ENCODE assay signal across 9 mouse cellular contexts in the genomic region with DNA sequence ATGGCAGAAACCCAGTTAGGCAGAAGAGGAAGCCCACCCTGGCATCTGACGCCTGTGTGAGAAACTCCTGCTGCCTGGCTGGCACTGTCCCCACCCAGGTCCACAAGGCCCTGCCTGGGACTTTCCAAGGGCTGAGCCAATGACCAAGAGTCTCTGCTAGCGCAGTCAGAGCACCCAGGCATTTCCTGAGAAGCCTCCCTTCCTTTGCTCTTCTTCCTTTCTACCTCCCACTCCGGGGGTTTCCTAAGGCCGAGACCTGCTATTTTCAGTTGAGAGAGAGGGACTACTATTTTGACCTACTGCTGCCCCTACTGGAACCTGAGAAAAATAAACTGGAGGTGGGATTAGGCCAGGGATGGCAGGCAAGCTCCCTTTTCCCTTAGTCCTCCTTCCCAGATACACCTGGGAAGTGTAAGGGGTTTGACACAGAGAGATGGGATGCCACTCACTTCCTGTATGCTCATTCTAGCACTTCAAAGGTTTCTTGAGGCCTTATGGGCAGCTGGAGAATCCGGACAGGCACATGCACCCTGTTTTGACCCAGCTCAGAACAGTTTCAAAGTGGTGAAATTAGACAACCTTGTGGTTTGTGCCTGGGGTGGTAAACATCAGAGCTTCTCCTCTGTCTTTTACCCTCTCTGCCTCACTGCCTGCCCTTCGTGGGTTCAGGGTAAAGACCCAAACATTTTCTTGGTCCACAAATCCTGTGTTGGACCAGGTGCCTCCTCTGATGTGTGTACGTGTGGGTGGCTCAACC. TPM values are rescaled to one million over a fixed set of nuclear protein-coding genes. Genes with fewer than 3 reads are reported as not detected.
DNase-seq lines count a peak whose midpoint lies in the region; ATAC-seq and TF ChIP-seq lines count a peak whose summit lies in the region.
"Had no signal": no experiment of that assay in that cellular context is flagged by ENCODE, and none has a peak within 500 bp of the region (broad histone marks: within the 10 kb centered on the region; RNA-seq: fewer than 3 reads in every experiment).

No protein-coding gene starts in this region.

- no peak for TF ChIP-seq CTCF in lung, adult 2 months (IDR thresholded peaks at IDR 0.05; ENCODE audit: insufficient read depth, low read length)

- H3K27me3 ChIP-seq in embryonic facial prominence, embryonic 11.5 days (ENCODE audit: control insufficient read depth, insufficient read depth, low read length), result no peaks in the 10 kb centered on the region
- no peaks in the 10 kb centered on the region for H3K27me3 ChIP-seq in intestine, embryonic 16.5 days (replicated peaks; ENCODE audit: control insufficient read depth, insufficient read depth, low read length)
- H3K27me3 ChIP-seq in stomach, embryonic 15.5 days (replicated peaks), result no peaks in the 10 kb centered on the region
- 0 out of 2 replicates have a peak, but pooled peaks cover 5% of the 10 kb centered on the region for H3K27me3 ChIP-seq in forebrain, embryonic 13.5 days

- H3K4me2 ChIP-seq in embryonic facial prominence, embryonic 11.5 days (ENCODE audit: low read depth, low read length), result no peak overlapping the region
- peak overlapping the region; percentile 9; the same call in 1 of the 2 replicates for H3K4me2 ChIP-seq in intestine, embryonic 16.5 days (ENCODE audit: low read depth, low read length)
- peak overlapping the region; percentile 34; the same call in 1 of the 2 replicates for H3K4me2 ChIP-seq in stomach, embryonic 15.5 days
- no peak overlapping the region for H3K4me2 ChIP-seq in forebrain, embryonic 13.5 days

- ATAC-seq in embryonic facial prominence, embryonic 11.5 days (replicated peaks; ENCODE audit: insufficient number of reproducible peaks, low FRiP score, low TSS enrichment, low read depth), result no peak
- ATAC-seq in intestine, embryonic 16.5 days, result peak; percentile 73
- ATAC-seq in stomach, embryonic 15.5 days (ENCODE audit: insufficient read depth, low FRiP score, low read depth), result peak; percentile 59
- no peak for ATAC-seq in forebrain, embryonic 13.5 days

- no peaks in the 10 kb centered on the region for H3K9me3 ChIP-seq in embryonic facial prominence, embryonic 11.5 days (replicated peaks; ENCODE audit: control insufficient read depth, low read length)
- H3K9me3 ChIP-seq in intestine, embryonic 16.5 days (ENCODE audit: control insufficient read depth, low read length), result no peaks in the 10 kb centered on the region
- H3K9me3 ChIP-seq in stomach, embryonic 15.5 days, result no peaks in the 10 kb centered on the region
- H3K9me3 ChIP-seq in forebrain, embryonic 13.5 days (replicated peaks), result no peaks in the 10 kb centered on the region

- no peak overlapping the region for H3K9ac ChIP-seq in embryonic facial prominence, embryonic 11.5 days (replicated peaks; ENCODE audit: low read length)
- peak overlapping the region; percentile 48; the same call in 1 of the 2 replicates for H3K9ac ChIP-seq in intestine, embryonic 16.5 days (ENCODE audit: low read depth, low read length)
- H3K9ac ChIP-seq in stomach, embryonic 15.5 days, result no peak overlapping the region
- no peak overlapping the region for H3K9ac ChIP-seq in forebrain, embryonic 13.5 days

- H3K4me1 ChIP-seq in embryonic facial prominence, embryonic 11.5 days (ENCODE audit: control insufficient read depth, insufficient read depth, low read length), result no peaks in the 10 kb centered on the region; the same call in 1 of the 2 replicates
- peaks cover 20% of the 10 kb centered on the region for H3K4me1 ChIP-seq in intestine, embryonic 16.5 days (ENCODE audit: control insufficient read depth, insufficient read depth, low read length)
- peaks cover 4% of the 10 kb centered on the region for H3K4me1 ChIP-seq in lung, adult 2 months (ENCODE audit: control insufficient read depth, insufficient read depth, low read length)
- peaks cover 22% of the 10 kb centered on the region for H3K4me1 ChIP-seq in stomach, embryonic 15.5 days
- H3K4me1 ChIP-seq in forebrain, embryonic 13.5 days, result no peaks in the 10 kb centered on the region

- DNase-seq in gastrocnemius, postnatal 10 days, result peak; percentile 41
- DNase-seq in gastrocnemius, adult 8-10 months (ENCODE audit: low spot score in 2 of 2), result no peak
- peak; percentile 55 for DNase-seq in R1 (ENCODE audit: low read depth, low spot score)
- DNase-seq in embryonic facial prominence, embryonic 11.5 days (ENCODE audit: low spot score), result peak; percentile 26
- DNase-seq in lung, adult 2 months, result peak; percentile 53

- no peak overlapping the region for H3K4me3 ChIP-seq in embryonic facial prominence, embryonic 11.5 days (ENCODE audit: low read depth, low read length)
- no peak overlapping the region for H3K4me3 ChIP-seq in intestine, embryonic 16.5 days (ENCODE audit: low read length)
- peak overlapping the region; percentile 44 for H3K4me3 ChIP-seq in lung, adult 2 months (replicated peaks; ENCODE audit: extremely low read depth, low read depth, low read length)
- H3K4me3 ChIP-seq in stomach, embryonic 15.5 days (replicated peaks), result no peak overlapping the region
- H3K4me3 ChIP-seq in forebrain, embryonic 13.5 days, result no peak overlapping the region

- H3K36me3 ChIP-seq in embryonic facial prominence, embryonic 11.5 days (replicated peaks; ENCODE audit: control insufficient read depth, insufficient read depth, low read depth, low read length), result no peaks in the 10 kb centered on the region
- H3K36me3 ChIP-seq in intestine, embryonic 16.5 days (ENCODE audit: control insufficient read depth, insufficient read depth, low read length), result no peaks in the 10 kb centered on the region
- no peaks in the 10 kb centered on the region for H3K36me3 ChIP-seq in stomach, embryonic 15.5 days
- H3K36me3 ChIP-seq in forebrain, embryonic 13.5 days (ENCODE audit: poor library complexity, severe bottlenecking), result no peaks in the 10 kb centered on the region

- 35% methylated on average over 7 of the region's 7 CpGs for WGBS in embryonic facial prominence, embryonic 11.5 days
- 31% methylated on average over 7 of the region's 7 CpGs for WGBS in intestine, embryonic 16.5 days
- WGBS in lung, adult 2 months, result 24% methylated on average over 7 of the region's 7 CpGs
- WGBS in stomach, embryonic 15.5 days, result 29% methylated on average over 7 of the region's 7 CpGs
- WGBS in forebrain, embryonic 13.5 days, result 35% methylated on average over 7 of the region's 7 CpGs

- H3K27ac ChIP-seq in embryonic facial prominence, embryonic 11.5 days (replicated peaks; ENCODE audit: low read depth, low read length), result no peak overlapping the region
- peak overlapping the region; percentile 51 for H3K27ac ChIP-seq in intestine, embryonic 16.5 days (ENCODE audit: low read length)
- peak overlapping the region; percentile 54 for H3K27ac ChIP-seq in stomach, embryonic 15.5 days
- H3K27ac ChIP-seq in forebrain, embryonic 13.5 days, result no peak overlapping the region
- H3K27ac ChIP-seq: macrophage had no signal

- TF ChIP-seq POLR2A in lung, adult 2 months (IDR thresholded peaks at IDR 0.05; ENCODE audit: borderline replicate concordance, extremely low read depth, low read depth, low read length), result peak; percentile 20; the same call in 1 of the 2 replicates

RNA-seq across cellular contexts. Expression of gene Abhd16b, which starts 9.3 kb away (rescaled TPM):
- total RNA-seq in gastrocnemius, postnatal 10 days (2021), result not detected
- not detected for total RNA-seq in gastrocnemius, adult 8-10 months (2022)
- 0.11 and 0.15 TPM in 2 replicates for polyA plus RNA-seq in embryonic facial prominence, embryonic 11.5 days (2014; fragmentation: Nextera tagmentation; extraction: Ambion mirVana)
- 0.07 and 0.10 TPM in 2 replicates for polyA plus RNA-seq in intestine, embryonic 16.5 days (2015; fragmentation: Nextera tagmentation; extraction: Ambion mirVana)
- not detected in 2 replicates for polyA plus RNA-seq in lung, adult 2 months (2012; rRNA removed)
- 0.17 and 0.23 TPM in 2 replicates for polyA plus RNA-seq in stomach, embryonic 15.5 days (2015; fragmentation: Nextera tagmentation; extraction: Ambion mirVana)
- polyA plus RNA-seq in forebrain, embryonic 13.5 days (2015; fragmentation: Nextera tagmentation; extraction: Ambion mirVana), result 0.16 TPM in 1 of 2 replicates, not detected in the other
- polyA plus RNA-seq: macrophage had no signal

RNA-seq across cellular contexts. Expression of gene Tpd52l2, which starts 13.2 kb away (rescaled TPM):
- 10 to 100 TPM; 69.9 to 72.9 TPM for total RNA-seq in gastrocnemius, postnatal 10 days (2021)
- 10 to 100 TPM; 43.7 to 49.1 (median 45.8) TPM for total RNA-seq in gastrocnemius, adult 8-10 months (2022)
- 166 and 169 TPM in 2 replicates for polyA plus RNA-seq in embryonic facial prominence, embryonic 11.5 days (2014; fragmentation: Nextera tagmentation; extraction: Ambion mirVana)
- polyA plus RNA-seq in intestine, embryonic 16.5 days (2015; fragmentation: Nextera tagmentation; extraction: Ambion mirVana), result 122 and 134 TPM in 2 replicates
- polyA plus RNA-seq in lung, adult 2 months (2012; rRNA removed), result 44.8 and 47.3 TPM in 2 replicates
- 136 and 140 TPM in 2 replicates for polyA plus RNA-seq in stomach, embryonic 15.5 days (2015; fragmentation: Nextera tagmentation; extraction: Ambion mirVana)
- 133 and 138 TPM in 2 replicates for polyA plus RNA-seq in forebrain, embryonic 13.5 days (2015; fragmentation: Nextera tagmentation; extraction: Ambion mirVana)

RNA-seq across cellular contexts. Expression of gene Zbtb46, which starts 24.5 kb away (rescaled TPM):
- 1 to 10 TPM; 5.8 to 8.4 TPM for total RNA-seq in gastrocnemius, postnatal 10 days (2021)
- 1 to 10 TPM; 3.3 to 5.3 (median 4.1) TPM for total RNA-seq in gastrocnemius, adult 8-10 months (2022)
- polyA plus RNA-seq in embryonic facial prominence, embryonic 11.5 days (2014; fragmentation: Nextera tagmentation; extraction: Ambion mirVana), result 7.4 and 9.0 TPM in 2 replicates
- polyA plus RNA-seq in intestine, embryonic 16.5 days (2015; fragmentation: Nextera tagmentation; extraction: Ambion mirVana), result 6.1 and 6.5 TPM in 2 replicates
- polyA plus RNA-seq in lung, adult 2 months (2012; rRNA removed), result 14.7 and 17.0 TPM in 2 replicates
- 9.7 and 10.0 TPM in 2 replicates for polyA plus RNA-seq in stomach, embryonic 15.5 days (2015; fragmentation: Nextera tagmentation; extraction: Ambion mirVana)
- 10.2 and 12.8 TPM in 2 replicates for polyA plus RNA-seq in forebrain, embryonic 13.5 days (2015; fragmentation: Nextera tagmentation; extraction: Ambion mirVana)

RNA-seq across cellular contexts. Expression of gene Dnajc5, which starts 36.5 kb away (rescaled TPM):
- 10 to 100 TPM; 67.5 to 70.1 TPM for total RNA-seq in gastrocnemius, postnatal 10 days (2021)
- 10 to 100 TPM; 43.4 to 50.3 (median 44.1) TPM for total RNA-seq in gastrocnemius, adult 8-10 months (2022)
- polyA plus RNA-seq in embryonic facial prominence, embryonic 11.5 days (2014; fragmentation: Nextera tagmentation; extraction: Ambion mirVana), result 77.0 and 79.1 TPM in 2 replicates
- polyA plus RNA-seq in intestine, embryonic 16.5 days (2015; fragmentation: Nextera tagmentation; extraction: Ambion mirVana), result 73.5 and 74.1 TPM in 2 replicates
- 47.4 and 76.4 TPM in 2 replicates for polyA plus RNA-seq in lung, adult 2 months (2012; rRNA removed)
- 76.4 and 82.1 TPM in 2 replicates for polyA plus RNA-seq in stomach, embryonic 15.5 days (2015; fragmentation: Nextera tagmentation; extraction: Ambion mirVana)
- 140 and 165 TPM in 2 replicates for polyA plus RNA-seq in forebrain, embryonic 13.5 days (2015; fragmentation: Nextera tagmentation; extraction: Ambion mirVana)

Comparison
In these comparisons a context has a peak if more than half of its experiments do, and no peak if none do; other contexts are left out.
1. DNase-seq: peak in gastrocnemius, postnatal 10 days (single experiment), R1 (single experiment), embryonic facial prominence, embryonic 11.5 days (single experiment) and lung, adult 2 months (single experiment); none in gastrocnemius, adult 8-10 months (0 of 2).
2. ATAC-seq: peak in intestine, embryonic 16.5 days (single experiment) and stomach, embryonic 15.5 days (single experiment); none in embryonic facial prominence, embryonic 11.5 days (single experiment) and forebrain, embryonic 13.5 days (single experiment).
3. H3K27ac ChIP-seq: peak in intestine, embryonic 16.5 days (single experiment) and stomach, embryonic 15.5 days (single experiment); none in embryonic facial prominence, embryonic 11.5 days (single experiment) and forebrain, embryonic 13.5 days (single experiment).
4. H3K4me2 ChIP-seq: peak in intestine, embryonic 16.5 days (single experiment) and stomach, embryonic 15.5 days (single experiment); none in embryonic facial prominence, embryonic 11.5 days (single experiment) and forebrain, embryonic 13.5 days (single experiment).